Mouse (Mus musculus): ENCODE data around the gene Parp16.
A peak's percentile ranks its signal among the peaks of the same experiment; 100 is the strongest.
"Not testable (repeated sequence)": the region's sequence is repeated elsewhere in the genome, so short reads cannot be mapped to it uniquely, and the experiment has no call there.

The Parp16 gene

DNA sequence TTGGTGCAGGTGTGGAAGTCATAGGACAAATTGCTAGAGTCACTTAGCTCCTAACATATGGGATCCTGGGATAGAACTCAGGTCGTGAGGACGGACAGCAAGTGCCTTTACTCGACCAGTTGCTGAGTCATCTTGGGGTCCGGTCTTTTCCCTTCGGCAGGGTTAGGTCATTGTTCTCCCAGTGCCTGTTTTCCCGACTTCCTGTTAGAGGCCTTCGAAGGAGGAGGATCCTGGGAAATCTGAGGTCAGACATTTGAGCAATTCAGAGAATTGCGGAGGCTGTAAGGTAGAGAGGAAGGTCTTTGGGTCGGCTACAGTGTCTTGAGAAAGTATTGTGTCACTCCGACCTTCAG, 19.2 kb downstream of the Parp16 start:
- DNase-seq: no peak

DNA sequence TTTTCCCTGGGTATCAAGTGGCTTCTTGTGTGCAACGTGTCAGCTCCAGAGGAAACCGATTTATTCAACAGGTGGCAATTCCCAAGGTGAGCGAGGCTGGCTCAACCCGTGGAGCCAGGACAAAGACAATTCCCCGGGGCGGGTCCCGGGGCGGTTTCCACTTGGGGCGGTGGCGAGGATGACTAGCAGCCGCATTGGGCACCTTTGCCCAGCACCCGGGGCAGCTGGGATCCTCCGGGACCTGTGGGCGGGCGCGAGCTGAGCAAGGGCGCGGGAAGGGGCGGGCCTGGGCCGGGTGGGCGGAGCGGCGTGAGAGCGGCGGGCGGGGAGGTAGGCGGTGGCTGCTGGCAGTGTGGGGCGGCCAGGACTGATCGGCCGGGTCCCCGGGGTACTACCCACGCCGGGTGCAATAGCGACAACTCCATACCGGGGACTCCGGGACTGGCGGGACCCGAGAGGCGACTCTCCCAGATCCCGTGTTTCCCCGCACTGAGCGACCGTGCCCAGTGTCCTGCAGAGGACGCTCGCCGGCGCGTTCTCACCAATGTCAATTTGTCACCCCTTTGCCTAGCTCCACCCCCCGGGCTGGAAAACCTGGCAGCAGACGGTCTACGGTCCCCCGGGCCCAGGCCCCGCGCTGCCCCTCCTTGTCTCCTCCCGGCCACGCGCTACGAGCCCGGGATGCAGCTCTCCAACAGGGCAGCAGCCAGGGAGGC, 19.8 kb downstream of the Parp16 start:
- peak; percentile 93 for DNase-seq

DNA sequence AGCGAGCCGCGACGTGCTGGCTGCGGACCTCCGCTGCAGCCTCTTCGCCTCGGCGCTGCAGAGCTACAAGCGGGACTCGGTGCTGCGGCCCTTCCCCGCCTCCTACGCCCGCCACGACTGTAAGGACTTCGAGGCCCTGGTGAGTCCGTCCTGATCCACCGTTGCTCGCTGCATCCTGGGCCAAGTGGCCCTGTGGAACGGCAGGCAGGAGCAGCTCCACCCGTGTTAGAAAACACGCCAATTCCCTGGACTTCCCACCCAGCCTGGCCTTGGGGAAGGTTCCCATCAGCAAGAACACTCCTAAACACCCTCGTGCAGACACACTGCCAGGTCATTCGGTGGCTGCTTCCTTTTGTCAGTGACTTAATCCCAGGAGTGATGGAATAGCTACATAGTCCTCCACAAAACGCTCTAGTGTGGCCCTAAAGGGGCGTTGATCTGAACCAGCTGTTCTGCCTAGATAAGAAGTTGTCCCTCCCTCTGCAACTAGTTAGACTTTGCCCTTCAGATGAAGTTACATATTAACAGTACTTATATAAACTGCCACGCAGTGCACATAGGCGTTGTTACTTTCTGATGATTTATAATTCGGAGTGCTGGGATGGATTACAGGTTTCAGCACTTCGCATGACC, 20.5 kb downstream of the Parp16 start:
- no peak for DNase-seq

DNA sequence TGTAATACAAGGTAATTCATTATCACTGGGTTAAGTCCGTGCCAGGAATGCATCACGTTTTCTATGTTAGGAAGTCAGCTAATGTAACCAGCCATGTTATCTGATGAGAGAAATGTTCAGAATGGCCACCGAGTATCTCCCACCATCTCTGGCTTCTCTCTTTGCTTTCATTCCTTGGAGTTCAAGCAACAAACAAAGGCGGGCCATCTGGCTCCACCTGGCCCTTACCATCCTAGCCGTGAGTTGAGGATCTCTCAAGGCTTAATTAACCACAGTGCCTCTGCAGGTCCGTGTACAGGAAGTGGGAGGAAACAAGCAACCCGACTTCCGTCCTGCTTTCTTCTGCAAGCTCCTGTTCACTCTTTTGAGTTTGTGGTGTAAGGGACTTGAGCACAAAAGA, 21.8 kb downstream of the Parp16 start:
- DNase-seq: no peak

DNA sequence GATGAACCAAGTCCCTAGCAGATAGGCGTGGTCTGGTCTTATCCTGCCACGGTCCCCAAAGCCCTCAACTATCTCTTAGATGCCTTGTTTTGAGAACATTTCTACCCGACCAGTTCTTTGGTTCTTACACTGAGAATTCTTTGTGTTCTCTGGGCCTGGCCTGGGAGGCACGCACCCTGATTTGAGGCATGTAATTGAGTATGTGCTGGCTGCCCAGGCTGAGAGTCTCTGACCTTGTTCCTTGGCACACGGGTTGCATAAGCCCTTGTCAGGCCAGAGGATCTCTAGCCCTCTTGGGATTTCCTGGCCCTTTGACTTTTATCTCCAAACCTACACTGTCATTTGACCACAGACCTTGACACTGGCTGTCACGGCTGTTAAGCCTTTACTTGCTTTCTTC, 22.5 kb downstream of the Parp16 start:
- peak; percentile 46 for DNase-seq

DNA sequence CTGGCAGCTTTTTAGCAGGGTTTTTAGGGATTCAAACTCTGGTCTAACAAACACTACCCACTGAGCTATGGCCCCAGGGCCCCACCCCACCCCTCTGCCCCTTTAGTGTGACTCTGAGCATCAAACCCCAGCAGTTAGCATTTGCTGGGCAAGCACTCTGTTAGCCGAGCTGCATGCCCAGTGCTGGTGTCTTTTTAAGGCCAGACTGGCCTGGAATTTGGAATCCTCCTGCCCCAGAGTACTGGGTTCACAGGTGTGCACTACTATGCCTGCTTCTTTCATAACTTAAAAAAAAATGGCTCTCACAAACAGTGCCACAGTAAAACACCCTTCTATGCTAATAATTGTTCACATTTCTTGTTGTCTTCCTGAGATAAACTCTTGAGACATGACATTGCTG, 23.8 kb downstream of the Parp16 start:
- no peak for DNase-seq

DNA sequence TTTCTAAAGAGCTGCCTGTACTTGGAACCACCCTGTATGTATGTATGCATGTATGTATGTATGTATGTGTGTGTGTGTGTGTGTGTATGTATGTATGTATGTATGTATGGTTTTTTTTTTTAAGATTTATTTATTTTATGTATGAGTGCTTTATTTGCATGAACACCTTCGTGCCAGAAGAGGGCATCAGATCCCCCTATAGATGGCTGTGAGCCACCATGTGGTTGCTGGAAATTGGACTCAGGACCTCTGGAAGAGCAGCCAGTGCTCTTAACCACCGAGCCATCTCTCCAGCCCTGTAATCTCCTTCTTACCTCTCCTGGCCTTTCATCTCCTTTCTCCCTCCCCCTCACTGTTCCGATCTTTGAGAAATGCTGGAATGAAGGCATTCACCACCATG, 25.2 kb downstream of the Parp16 start:
- DNase-seq: not testable (repeated sequence)

DNA sequence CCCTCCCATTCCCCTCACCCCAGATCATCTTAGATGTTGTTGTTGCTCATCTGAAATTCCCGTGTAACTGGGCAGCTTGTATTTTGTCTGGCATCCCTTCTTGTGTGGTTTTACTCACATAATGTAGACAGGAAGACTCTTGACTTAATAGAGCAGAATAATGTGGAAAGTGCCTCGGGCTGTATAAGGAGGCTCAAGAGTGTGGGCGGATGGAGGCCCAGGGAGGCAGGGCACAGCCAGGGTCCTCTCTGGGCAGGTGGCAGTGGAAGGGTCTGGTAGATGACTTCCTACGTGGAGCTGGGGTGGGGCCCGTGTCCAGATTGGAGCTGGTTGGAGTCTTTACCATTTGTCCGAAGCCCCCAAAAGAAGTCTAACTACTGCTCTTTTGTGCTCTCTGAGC, 28.8 kb downstream of the Parp16 start:
- DNase-seq: no peak

DNA sequence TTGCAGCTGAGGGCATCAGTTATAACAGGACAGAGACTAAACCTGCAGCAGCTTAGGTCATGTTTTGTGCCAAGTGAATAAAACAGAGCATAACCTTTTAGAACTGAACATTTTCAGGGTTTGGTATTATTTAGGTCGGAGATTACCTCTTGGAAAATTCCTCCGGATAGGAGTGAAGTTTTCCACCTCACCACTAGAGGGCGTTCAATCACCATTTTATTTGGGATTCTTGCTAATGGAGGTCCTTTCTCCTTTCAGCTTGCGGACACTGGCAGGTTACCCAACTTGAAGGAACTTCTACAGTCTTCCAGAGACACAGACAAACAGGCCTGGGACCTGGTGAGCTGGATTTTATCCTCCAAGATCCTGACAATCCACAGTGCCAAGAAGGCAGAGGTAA, 30.6 kb downstream of the Parp16 start:
- peak; percentile 28 for DNase-seq

DNA sequence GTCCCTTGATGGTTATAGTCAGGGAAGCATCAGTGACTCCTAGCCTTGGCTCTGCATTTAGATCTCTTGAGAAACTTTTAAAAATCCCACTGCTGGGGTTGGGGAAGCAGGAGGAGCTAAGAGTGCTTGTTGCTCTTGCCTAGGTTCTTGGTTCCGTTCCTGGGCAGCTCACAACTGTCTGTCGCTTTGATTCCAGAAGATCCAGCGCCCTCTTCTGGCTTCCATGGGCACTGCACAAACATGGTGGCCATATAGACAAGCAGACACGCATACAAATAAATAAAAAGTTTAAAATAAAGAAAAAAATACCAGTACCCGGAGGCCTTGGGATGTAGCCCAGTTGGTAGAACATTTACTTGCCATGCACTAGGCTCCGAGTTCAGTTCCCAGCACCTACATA, 35.1 kb downstream of the Parp16 start:
- DNase-seq: no peak

DNA sequence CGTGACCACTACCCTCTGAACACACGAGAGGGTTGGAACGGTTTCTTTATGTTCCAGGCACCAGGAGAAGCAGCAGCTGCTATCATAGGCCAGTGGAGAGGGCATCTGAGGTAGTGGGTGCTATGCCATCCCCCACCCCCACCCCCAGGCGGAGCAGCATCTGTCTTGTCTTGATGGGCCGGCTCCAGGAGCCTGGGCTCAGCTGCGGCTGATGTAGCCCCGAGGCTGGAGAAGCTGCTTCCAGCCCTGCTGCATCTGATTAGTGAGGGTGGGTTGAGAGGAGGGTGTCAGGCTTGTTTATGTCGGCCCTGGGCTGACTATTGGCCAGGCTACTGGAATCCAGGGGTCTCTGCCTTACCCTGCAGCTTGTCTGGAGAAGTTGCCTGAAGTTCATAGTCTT, 36.1 kb downstream of the Parp16 start:
- DNase-seq: no peak

DNA sequence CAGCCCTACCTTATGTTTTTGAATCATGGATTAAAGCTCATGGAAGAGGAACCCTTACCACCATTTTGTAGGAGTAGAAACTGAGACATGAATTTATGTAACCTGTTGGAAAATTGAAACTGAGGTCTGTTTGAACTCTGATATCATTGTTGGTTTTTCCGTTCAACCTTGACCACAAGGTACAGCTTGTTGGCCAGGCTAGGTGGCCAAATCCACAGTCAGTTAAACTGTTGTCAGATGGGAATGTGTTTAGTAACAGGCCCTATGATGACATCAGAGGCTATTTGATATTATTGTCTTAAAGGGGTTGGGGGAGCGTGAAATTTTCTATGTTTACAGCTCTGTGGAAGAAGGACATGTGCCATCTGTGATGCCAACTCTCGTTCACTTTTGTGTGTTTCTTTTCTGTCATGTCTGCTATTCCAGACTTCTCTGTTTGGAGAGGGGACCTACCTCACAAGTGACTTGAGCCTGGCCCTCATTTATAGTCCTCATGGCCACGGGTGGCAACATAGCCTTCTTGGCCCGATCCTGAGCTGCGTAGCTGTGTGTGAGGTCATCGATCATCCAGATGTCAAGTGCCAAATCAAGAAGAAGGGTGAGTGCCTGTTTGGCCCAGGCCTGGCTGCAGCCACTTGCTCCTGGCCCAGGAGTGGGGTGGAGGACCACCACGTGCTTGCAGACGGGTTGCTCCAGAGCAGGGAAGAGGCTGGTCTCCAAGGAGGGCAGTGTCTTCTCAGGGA, 38.3 kb downstream of the Parp16 start:
- DNase-seq: no peak

DNA sequence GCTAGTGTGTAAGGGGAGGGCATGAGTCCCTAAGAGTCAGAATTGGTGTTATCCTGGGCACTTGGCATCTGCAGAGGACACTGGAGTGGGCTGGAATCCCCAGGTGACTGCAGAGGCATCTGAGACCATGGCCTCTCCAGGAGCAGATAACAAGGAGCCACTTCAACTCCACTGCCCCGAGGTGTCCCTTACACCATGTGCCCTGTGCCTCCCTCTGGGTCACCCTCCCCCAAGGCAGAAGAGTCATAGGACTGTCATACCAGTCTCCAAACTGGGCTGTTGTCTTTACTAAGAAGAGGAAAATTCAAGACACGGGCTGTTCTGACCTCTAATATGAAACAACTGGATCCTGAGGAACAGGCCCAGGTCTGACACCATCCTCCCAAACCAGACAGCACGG, 39.6 kb downstream of the Parp16 start:
- no peak for DNase-seq

DNA sequence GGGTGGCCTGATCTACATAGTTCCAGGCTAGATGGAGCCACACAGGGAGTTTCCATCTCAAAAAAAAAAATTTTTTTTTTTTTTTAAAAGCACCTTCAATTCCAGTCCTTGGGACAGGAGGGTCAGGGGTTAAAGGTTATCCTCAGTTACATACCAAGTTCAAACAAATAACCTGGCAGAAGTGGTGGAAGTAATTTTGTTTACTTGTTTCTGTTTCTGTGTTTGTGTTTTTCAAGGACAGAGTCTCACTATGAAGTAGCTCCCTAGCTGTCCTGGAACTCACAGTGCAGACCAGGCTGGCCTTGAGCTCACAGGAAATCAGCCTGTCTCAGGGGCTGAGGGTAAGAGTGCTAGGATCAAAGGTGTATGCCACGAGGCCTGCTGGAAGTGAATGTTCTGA, 40.4 kb downstream of the Parp16 start:
- no peak for DNase-seq

DNA sequence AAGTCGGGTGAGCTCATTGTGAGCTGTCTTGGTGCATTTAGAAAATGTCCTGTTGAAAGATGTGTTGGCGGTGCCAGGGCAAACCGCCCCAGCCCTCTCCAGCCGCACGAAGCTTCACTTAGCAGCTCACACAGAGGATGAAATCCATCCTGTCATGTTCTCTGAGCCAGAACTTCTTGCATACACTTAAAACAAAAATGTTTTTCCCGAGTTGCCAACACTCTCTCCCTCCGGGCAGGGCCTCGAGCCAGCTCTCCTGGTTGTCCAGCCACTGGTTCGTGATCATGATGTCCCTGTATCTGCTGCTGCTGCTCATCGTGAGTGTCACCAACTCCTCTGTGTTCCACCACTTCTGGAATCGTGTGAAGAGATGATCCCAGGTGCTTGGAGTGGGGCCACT, 42.5 kb downstream of the Parp16 start:
- no peak for DNase-seq

DNA sequence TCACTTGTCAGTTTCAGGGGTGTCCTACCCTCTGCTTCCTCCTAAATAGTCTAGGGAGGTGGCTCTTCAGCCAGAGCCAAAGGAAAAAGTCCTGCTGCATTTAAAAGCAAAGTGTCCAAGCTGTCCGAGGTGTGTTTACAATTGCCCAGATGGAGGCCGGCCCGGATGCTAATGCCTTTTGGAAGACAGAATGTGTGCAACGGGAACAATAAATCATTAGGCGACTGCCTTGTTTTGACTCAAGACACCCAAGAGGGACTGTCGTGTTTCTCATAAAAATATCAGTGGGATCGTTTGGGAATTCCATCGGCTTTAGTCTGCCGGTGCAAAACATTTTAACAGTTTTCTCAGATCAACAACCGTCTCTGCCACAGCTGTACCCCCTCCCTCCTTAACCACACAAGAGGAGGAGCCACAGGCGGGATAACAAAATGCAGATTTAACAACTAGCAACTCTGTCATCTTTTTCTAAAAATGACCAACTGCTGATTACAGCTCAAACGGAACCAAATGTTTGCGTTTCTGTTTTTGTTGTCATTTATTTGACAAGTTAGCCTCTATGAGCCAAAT, 43.1 kb downstream of the Parp16 start:
- DNase-seq: no peak

DNA sequence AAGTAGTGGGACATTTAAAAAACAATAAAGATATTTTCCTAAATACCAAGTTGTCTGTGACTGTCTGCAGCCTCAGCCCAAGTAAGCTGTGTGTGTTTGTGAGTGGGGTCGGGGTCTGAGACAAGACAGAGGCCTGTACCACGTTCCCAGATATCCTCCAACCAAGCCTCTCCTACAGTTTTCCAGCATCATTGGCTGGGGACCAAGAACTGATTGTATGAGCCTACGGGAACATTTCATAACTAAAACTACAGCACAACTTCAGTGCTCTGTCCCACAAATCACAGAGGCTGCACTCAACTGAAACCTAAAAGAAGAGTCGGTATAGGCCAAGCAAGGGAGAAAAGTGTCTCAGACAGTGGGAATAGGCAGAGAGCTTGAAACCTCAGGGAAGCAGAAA, 44.0 kb downstream of the Parp16 start:
- no peak for DNase-seq

DNA sequence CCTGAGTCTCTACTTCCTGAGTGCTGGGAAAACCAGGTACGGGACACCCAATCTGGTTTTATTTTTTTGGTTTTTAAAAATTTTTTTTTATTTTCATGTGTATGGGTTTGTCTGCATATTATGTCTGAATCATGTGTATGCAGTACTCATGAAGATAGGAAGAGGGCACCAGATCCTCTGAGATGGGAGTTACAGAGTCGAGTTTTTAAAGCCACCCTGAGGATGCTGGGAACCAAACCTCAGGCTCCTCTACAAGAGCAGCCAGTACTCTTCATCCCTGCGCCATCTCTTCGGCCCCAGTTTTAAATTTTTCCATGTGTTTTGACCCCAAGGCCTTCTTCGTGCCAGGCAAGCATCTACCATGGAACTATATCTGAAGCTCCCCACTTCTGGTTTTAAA, 44.6 kb downstream of the Parp16 start:
- no peak for DNase-seq

DNA sequence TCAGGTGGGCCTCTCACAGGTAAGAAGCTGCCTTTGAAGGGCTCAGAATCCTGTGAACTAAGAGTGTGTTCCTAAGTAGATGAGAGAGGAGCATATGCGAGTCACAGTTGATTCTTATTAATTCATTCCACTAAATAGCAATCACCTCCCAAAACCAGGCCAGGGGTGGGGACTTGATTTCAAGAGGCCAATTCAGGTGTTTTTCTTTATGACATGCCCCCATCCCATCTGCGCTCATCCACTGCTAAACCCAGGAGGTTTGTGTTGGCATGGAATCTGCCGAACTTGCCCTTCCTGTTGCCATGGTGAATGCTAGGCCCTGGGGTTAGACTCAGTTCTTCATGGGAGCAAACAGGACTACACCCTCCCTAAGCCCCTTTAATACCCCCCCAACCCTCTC, 45.4 kb downstream of the Parp16 start:
- no peak for DNase-seq

DNA sequence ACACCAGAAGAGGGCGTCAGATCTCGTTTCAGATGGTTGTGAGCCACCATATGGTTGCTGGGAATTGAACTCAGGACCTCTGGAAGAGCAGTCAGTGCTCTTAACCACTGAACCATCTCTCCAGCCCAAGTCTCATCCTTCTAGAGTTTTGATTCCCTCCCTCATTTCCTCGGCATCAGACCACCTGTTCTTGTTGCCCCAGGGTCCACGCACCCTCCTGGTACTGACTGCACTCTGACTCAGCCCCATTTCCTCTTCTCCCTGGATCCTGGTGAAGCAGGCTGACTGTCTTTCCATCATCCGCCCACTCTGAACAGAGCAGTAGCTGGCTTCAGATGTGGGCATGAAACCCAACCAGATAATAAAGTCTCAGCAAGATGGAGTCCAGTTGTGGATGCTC, 46.8 kb downstream of the Parp16 start:
- DNase-seq: no peak

DNA sequence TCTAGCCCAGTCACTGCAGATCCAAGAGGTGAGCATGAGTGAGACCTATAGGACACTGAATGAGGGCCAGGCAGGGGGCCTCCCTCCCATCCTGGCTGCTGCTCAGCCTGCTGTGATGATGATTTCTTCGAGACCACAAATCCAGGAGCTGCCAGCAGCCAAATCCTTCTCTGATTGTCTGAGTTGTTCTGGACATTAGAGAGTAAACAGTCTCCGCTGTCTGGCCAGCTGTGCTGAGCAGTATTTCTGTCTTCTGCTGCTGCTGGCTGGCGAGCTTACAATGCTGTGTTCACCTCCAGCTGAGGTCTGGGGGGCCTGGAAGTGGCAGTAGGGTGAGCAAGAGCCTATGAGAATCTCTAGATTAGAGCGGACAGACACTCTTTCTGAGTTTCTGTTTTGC, 48.1 kb downstream of the Parp16 start:
- DNase-seq: no peak

DNA sequence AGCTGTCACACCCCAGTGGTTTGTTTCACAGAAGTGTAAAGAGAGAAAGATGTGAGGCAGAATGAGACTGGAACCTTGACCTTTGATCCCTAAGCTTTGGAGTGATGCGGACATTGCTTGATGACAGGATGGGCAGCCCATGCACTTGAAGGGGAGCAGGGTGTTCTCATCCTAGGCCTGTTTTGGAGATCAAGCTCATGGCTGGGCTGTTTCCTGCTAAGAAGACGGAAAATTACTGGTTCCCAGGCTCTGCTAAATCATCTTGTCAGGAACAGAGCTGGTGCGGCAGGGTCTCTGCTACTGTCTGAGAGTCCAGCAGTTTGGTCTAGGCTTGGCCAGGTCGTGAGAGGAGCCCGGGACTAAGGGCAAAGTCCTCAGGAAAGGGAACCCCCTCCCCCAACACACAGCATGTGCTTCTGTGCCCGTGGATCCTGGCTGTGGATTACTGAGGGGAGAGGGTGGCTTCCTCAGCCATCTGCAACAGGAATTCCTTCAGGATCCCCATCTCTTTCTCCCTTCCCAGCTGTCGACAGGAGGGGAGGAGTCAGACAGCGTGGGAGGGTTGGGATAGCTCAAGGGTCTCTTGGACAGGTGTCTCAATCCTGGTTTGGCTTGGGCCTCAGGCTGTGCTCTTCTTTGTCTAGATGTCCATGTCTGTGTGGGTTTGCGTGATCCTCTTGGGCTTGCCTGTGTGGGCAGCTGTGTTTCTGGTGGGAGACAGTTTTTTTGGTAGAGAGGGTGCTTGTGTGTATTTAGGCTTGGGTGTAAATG, 49.1 kb downstream of the Parp16 start:
- peak; percentile 31 for DNase-seq

Measured in kidney, adult 18-20 months (tissue).